Mouse (Mus musculus) activated CD4-positive, CD25-positive, alpha-beta regulatory T cell, adult 4 months (primary cell): ENCODE measurements around the gene Anapc16. TPM values are rescaled to one million over a fixed set of nuclear protein-coding genes. Genes with fewer than 3 reads are reported as not detected.

Experiments used
- ATAC-seq: one replicate; pipeline ENCODE4 v1.8.0; 2017
- polyA plus RNA-seq, 2 experiments: library from polyadenylated mRNA; unstranded; fragments of 100-300 nt; shearing (Covaris generic); gene quantifications; one replicate each; pipeline ENCODE4 v1.2.1; 2017

Gene Anapc16
- polyA plus RNA-seq, 2 experiments from 2014 or later: 89.7 to 110 TPM

DNA sequence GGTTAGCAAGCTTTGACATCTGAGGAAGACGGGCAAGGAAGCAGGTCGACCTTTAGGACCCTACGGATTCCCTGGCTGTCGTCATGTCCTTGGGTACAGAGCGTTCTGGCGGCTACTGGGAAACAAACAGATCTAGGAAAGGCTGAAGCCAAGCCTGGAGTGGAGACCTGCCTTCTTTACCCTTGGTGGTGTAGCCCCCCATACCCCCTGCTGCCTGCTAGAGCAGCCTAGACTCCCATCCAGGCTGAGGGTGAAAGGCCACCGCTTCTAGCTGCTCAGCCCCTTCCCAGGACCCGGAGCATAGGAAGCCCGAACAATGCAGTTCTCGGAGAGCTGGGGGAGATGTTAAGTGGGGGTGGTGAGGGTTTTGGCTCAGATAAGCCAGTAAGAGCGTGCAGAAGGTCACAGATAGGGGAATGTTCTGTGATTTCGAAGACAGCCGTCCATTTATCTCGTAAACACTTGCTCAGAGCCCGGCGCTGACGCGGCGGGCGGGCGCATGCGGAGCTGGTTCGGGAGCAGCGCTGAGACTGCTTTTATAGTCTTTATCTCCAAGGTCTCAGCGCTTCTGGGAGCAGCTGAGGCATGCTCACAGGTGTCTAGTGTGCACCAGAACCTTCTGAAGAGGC lies 33.0 kb downstream of the Anapc16 start:
- ATAC-seq: no peak

DNA sequence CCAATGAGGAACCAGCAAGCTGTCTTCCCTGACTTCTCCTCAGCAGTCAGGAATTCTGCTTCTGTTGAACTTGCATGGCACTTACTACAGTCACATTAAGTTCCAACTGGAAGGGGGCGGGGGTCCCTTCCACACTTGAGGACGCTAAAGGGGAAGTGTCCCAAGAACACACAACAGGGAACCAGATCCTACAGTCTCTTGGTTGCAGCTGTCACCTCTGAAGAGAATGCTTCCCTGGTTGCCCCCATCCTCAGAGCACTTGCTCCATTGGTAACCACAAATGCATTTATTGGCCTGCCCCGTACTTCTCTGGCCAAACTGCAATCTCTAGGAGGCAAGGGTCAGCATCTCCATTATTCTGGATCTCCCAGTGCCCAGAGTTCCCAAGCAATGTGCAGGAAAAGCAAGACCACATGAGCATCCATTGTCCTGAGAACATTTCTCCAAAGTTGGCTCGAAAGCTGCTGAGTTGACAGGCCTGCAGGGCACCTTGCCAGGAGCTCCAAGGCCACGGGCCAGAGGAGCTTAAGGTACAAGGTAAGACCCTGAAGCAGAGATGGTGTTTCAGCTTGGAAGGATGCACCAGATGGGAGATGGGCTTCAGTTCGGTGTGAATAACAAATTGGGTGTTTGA lies 35.5 kb downstream of the Anapc16 start:
- ATAC-seq: no peak

DNA sequence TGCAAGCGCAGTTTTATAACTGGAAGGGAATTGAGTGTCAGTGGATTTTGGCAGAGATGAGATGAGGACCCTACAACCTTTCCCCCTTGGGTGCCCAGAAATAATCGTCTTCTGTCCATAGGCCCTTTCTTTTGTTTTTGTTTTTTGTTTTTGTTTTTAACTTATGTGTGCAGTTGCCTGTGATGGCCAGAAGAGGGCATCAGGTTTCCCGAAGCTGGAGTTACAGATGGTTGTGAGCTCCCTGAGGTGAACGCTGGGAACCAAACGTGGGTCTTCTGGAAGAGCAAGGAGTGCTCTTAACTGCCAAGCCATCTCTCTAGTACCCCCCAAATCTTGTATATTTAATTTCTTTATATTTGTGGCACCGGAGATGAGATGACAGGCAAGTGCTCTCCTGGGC lies 36.2 kb downstream of the Anapc16 start:
- ATAC-seq: no peak

DNA sequence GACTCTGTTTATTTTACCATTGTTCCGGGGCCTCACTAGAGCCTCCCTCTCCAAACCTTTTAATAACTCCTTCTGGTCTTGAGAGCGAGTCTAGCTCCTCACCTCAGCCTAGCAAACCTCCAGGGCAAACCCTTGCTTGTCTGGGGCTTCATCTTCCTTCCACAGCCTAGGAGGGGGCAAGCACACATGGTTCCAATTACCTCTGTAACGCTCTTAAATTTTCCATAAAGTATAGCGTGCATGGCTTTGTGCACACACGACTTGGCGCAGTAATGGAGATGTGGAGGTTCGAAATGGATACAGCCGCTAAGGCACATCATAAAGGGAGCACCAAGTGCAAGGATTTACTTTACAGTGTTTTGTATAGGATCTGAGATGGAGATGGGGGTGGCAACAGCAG lies 37.1 kb downstream of the Anapc16 start:
- ATAC-seq: no peak

DNA sequence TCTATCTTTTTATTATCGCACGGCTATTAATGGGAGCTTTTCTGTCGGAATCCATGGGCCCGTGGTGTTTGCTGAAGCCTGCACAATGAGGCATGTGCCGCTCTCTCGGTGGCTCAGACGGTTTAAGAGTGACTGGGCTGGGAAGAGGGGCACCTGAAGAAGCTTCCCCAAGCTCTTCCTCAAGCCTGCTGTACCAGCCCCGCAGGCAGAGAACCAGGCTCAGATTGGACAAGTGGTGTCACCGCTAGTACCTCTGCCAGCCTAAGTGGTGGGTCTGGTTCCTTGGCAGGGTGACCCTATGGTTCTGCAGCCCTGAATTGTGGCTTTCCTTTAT lies 37.6 kb downstream of the Anapc16 start:
- no peak for ATAC-seq

DNA sequence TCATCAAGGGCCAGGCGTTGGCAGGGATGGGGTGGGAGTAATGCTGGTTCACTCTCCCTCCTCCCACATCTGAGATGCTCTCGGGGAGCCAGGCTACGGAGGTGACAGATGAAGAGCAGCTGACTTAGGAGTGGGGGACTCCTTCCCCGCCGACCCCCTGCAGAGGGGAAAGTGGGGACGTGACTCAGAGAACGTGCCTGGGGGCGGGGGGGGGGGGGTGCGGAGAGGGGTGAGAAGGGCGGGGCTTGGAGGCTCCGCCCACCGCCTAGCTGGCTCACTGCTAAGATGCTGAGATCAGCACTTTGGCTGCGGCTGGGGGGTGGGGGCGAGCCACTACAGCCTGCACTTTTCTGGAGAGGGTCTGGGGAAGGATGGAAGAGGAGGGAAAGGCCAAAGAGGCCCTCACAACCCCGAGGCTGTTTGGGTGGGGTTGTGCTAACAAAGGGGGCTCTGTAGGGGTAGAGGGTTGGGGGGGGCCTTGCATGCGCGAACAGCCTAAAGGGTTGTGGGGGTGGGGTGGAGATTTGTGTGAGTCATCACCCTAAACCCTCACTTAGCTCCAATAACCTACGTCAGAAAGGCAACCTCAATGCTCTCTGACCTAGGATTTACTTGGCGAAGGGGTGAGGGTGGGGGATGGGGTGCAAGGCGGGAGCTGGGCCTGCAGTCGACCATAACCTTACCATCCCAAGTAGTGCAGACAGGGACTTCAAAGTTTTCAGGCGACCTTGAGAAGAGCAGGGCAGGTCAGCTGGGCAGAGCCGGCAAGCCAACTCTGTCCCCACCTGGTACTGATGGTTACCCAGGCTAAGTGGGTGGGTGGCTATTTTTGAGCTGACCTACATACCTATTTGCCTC lies 38.2 kb downstream of the Anapc16 start:
- peak; percentile 75 for ATAC-seq

DNA sequence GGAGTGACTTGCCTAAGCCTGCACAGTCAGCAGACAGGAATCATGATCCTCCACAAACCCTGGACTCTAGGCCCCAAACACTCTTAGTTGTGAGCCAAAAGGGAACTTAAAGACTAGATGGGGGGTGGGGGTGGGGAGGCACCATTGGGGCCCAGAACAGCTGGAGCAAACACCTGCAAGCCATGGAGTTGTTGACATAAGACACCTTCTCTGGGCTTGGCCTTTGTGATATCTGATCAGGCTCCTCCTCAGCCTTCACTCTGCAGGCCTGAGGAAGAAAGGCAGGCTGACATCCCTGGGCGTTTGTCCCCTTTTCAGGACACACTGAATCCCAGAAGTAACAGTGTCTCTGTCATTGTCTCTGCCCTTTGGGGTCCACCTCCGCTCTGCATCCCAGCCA lies 39.3 kb downstream of the Anapc16 start:
- ATAC-seq: no peak

DNA sequence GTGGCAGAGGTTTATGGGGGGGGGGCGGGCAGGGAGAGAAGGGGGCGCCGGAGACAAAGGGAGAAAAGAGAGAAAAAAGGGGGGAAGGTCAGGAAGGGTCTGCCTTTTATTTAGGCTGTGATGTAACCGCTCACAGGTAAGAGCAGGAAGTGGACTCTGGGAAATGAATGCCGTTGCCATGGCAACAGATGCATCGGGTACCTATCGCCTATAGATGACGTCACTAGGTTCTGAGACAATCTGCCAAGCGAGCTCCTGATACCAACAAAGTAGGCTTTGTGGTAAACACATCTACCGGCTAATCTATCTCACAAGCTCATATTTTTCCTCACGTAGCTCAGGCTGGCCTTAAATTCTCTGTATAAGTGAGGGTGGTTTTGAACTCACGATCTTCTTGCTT lies 43.4 kb downstream of the Anapc16 start:
- peak; percentile 18 for ATAC-seq

DNA sequence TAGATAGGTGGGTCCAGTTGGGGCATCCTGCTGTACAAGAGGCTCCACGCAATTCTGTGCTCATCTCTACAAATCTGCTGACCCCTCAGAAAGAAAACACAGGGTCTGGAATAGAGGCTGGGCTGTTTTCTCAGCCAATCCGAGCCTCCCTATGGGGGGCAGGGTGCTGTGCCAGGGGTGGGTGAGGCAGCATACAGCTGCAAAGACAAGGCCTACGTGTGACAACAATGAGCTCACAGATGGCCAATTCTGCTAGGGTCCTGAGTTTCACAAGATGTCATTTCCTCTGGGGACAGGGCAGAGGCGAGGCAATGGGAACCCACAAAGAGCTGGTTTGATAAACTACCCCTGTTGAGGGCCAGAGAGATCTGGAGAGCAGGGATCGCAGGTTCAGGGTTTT lies 44.5 kb downstream of the Anapc16 start:
- ATAC-seq: no peak

DNA sequence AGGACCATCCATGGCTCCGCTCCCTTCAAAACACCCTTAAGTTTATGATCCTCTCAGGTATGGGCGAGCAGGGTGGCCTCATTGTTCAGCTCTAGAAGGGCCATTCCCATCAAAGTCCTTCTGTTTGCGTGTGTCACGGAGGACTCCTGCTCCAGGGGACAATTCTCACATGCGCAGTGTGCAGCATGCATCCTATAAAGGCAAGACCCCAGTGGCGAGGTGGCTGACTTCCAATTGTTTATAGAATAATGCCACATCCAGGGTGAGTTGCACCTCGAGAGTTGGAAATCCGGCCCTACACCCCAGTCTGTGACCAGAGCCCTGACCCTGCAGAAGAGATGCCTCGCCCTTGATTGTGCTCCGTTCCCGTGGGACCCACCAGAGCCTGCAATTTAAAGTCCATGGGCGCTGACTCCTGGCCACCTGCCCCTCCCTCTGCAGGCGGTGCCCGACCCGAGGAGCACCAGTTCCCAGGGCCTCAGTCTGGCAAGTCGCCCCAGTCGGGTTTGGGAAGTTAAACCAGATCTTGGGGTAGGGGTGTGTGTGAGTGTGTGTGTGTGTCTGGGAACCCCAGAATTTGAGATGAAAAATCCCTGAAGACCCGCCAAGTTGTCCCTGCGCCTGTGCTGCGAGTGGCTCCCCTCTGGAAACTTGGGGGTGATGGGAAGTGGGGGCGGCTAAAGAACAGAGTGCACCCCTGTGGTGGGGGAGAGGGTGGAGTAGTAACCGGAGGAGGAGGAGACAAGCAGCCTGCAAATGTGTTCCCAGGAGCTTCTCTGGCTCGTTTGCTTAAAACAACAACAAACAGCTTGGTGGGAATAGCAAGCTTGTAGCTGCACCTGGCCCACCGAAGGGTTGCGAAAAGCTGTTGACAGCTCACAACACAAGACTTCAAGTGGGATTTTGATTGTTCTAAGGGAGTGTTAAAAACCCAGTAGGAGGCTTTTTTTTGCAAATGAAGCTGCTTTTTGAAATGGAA lies 45.5 kb downstream of the Anapc16 start:
- no peak for ATAC-seq

DNA sequence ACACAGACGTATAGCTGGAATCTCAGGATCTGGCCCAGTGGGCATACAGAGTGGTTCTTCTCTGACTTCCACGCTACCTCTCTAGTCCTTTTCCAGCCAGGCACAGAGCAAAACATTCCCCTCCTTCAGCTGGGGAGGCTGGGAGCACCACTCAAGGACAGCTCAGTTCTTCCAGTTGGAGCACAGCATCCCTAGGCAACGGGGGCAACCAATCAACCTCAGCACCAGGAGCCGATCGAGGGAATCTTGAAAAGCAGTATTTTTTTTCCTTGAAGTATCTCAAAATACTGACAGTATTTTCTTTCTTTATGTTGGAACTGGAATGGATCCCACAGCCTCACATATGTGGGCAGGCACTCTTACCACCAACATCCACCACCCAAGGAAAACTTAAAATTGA lies 46.3 kb downstream of the Anapc16 start:
- no peak for ATAC-seq

DNA sequence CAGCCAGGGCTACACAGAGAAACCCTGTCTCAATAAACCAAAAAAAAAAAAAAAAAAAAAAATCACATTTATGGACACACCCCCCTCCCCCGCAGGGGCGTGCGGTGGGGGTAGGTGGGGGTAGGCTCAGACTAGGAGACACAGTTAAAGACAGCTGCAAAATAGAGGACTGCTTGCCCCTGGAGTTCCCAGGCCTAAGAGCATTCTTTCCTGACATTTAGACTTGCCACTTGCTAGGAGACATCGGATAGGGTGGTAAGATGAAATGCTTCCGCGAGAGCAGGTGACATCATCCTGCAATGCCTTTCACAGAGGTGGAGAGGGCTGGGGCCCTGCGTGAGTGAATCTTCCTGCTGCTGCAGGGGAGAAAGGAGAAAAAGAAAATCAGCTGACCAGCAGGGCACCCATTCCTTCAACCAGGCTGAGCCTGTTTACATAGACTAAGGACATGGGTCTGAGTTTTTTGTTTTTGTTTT lies 49.3 kb downstream of the Anapc16 start:
- ATAC-seq: peak; percentile 28

DNA sequence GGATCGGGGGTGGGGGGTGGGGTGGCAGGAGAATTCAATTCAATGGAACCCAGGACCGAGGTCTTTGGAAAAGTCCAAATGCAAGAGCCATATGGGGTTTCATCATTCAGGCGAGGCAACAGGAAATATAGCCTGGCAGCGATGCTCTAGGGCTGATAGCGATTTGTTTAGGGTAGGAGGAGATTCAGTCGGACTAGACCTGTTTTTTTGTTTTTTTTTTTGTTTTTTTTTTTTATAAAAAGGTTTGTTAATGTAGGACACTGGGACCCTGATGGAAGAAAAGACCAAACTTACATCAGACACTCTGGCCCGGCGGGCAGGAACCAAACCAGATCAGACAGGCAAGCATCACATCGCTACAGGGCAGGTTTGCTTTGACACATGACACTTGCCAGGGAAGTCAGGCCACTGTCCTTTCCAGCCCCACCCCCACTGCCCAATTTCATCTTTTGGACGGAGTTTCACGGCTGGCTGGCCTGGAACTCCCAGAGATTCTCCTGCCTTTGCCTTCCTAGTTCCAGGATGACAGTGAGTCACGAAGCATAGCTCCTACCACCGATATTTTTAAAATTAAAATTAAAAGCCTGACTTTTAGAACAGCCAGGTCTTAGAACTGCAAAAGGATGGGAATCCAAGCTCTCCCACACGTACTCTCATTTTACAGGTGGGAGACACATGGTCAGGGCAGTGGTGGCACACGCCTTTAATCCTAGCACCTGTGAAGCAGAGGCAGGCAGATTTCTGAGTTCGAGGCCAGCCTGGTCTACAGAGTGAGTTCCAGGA lies 50.0 kb downstream of the Anapc16 start:
- no peak for ATAC-seq

DNA sequence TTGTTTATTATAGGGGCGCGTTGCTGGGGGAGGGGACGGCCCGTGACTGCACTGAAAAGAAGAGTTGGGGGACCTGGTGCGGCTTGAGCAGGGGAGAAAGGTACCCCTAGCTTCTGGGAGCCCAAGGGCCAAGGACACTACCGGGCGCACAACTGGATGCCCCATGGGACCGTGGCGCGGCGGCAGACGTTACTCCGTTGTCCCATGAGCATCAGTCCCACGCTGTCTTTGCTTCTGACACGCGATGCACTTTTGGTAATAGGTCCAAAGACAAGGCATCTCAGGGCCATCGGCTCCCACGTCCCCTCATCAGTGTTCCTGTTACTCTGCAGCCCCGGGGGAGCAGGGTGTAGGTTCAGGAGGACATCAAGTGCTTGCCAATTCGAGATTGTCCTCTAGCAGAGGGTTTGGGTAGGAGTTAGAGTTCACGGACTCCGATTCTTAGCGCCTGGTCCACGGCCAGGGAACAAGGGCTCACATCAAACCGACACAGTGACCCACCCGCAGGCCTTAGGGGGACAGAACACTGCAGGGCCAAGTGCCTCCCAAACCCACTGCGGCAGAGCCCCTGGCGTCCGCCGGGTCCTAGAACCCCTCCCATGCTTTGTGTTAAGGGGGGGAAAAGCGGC lies 50.7 kb downstream of the Anapc16 start:
- ATAC-seq: peak; percentile 4

DNA sequence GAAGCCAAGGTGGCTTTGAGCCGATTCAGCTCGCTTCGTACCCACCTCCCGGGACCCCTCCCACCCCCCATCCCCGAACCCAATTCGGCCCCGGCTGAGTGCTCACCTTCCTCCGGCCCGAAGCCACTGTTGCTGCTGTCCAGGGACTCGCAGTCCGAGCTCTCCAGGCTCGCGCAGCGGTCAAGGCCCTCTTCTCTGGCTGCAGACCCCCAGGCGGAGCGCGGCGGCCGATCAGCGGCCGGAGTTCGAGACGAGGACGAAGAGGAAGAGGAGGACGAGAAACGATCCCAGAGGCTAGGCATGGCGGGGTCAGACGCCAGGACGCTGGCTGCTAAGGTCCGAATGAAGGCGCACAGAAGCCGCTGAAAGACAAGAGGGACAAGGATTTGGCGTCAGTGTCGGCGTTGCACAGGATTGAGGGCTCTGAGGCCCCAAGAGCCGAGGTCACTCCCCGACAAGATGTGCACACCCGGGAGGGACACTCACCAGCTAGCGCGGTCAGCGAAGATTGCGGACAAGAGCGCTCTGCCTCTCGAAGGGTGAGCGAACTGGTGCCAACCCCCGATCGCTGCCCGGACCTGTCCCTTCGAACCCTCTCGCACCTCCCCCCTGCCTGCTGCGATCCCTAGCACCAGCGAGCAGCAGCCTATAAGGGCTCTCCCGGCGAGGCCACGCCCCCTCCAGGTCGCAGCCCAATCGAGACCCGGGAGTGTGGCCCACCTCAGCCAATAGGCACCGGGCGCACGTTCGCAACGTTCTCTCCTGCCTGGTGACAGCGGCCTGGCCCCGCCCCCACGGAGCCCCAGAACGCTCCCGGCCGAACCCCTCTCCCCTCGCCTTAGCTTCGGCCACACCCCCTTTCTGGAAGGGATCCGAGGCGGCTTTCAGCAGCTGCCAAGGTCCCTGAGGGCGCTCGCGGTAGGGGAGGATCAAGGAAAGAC lies 51.5 kb downstream of the Anapc16 start, which contains the start of gene Ddit4:
TSS of gene Ddit4 (minus strand) at position 624 of the 941 bp plus-strand sequence.
- peak; percentile 90 for ATAC-seq

DNA sequence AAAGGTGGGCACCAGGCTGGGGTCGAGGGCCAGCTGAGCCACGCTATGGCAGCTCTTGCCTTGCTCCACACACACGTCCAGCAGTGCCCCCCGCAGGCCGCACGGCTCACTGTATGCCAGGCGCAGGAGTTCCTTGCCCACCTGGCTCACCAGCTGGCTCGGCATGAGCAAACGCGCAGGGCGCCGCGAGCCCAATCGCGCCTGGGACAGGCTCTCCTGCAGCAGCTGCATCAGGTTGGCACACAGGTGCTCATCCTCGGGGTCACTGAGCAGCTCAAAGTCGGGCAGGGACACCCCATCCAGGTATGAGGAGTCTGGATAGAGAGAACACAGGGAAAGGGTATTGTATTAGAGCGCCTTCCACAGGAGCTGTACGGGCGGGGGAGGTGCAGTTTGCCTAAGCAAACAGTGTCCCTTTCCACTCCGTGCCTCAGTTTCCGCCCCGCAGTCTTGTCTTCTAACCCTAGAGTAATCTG lies 52.2 kb downstream of the Anapc16 start:
- ATAC-seq: no peak

DNA sequence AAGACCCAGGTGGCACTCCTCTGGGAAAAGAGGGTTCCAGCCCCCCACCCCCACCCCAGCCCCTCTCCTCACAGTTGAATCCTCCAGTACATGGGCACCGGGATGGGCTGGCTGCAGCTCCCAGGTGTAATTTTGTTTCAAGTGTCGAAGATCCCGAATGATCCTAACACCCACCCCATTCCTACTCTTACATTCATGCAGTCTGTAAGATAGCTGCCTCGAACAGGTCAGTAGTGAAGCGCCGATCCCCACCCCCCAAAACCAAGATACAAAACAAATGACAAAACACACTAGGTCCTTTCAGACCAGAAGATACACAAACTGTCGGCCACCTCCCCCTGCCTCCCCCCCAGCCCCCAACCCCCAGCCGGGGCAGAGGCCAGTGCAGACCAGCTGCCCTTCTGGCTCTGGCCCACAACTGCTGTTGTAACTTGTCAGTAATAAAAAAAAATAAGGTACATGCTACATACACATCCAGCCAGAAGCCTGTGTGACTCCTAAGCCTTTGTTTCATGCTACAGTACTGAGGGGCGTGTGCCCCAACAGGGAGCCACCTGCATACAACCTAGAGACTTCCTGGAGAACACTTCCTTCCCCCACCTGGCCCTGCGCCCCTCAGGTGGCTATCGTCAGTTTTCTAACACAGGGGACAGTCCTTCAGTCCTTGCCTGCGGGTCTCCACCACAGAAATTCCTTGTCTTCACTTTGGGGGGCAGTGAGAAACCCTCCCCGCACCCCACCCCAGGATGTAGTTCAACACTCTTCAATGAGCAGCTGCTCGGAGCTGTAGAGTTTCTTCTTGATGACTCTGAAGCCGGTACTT lies 52.9 kb downstream of the Anapc16 start:
- ATAC-seq: no peak

DNA sequence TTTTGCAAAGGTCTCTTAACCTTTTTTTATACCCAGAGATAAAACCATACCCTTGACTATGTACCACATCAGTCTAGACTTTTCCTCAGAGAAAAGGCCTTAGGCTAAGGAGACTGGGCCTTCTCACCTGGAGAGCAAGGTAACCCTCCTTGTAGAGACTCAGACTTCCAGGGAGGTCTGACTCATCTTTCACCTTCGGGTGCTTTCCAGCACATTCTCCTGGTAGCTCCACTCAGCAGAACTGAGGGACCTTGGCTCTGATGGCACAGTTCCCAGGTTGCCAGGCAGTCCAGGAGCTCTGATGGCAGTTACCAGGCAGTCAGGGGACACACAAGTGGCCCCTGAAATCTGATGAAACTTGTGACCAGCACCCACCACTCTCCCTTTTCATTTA lies 53.7 kb downstream of the Anapc16 start:
- ATAC-seq: no peak
